Mouse (Mus musculus): ENCODE data around the gene Gtdc1. TPM values are rescaled to one million over a fixed set of nuclear protein-coding genes. Genes with fewer than 3 reads are reported as not detected.

Gtdc1 gene
- polyA plus RNA-seq, 1 experiment from 2014 or later = 2.9 TPM

DNA sequence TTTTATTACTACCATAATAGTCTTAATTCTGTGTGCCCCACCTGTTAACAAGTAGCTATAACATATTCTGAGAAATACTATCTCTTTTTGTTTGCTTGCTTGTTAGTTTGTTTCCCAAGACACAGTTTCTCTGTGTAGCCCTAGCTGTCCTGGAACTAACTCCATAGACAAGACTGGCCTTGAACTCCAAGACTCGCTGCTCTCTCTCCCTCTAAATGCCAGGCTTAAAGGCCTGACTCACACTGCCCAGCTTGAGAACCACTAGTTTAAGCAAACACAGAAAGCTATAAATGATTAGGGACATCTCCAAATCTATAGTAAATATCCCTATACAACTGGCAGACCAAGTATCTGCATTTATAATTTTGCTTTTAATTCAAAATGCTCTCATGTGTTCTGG lies 8.1 kb downstream of the Gtdc1 start:
- Histone ChIP-seq H3K4me1 (ENCODE audit: control insufficient read depth, low read depth, low read length) (peaks cover 2% of the 10 kb centered on the region; the same call in 1 of the 2 replicates), H3K9ac (ENCODE audit: low read depth, low read length) (no peak overlapping the region), H3K27ac (ENCODE audit: low read length) (no peak overlapping the region), H3K27me3 (ENCODE audit: control insufficient read depth, insufficient read depth, low read depth, low read length) (no peaks in the 10 kb centered on the region), H3K9me3 (replicated peaks; ENCODE audit: control insufficient read depth, low read length) (no peaks in the 10 kb centered on the region), H3K4me3 (ENCODE audit: low read depth, low read length) (no peak overlapping the region), H3K36me3 (ENCODE audit: control insufficient read depth, insufficient read depth) (no peaks in the 10 kb centered on the region), H3K4me2 (ENCODE audit: low read depth, low read length) (no peak overlapping the region)
- WGBS (ENCODE audit: insufficient replicate concordance) = 68% methylated on average over 1 of the region's 1 CpGs
- ATAC-seq (ENCODE audit: low read depth) = no peak

DNA sequence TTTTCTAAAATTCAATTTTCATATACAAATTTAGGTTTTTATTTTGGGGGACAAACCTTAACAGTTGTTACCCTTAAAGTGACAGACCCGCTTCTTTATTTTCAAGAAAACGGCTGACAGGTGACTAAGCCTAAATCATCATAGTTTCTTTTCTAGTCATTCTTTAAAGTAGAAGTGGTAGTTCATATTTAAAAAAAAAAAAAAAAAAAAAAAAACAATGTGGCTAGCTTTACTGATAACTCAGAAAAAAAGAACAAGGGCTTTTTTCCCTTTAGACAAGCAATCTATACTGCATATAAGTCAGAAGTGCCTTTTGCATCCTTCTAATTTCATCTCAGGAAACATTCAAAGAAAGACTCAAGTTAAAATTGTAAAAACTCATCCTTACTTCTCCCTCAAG lies 8.7 kb downstream of the Gtdc1 start:
- Histone ChIP-seq H3K27ac (ENCODE audit: low read length) (no peak overlapping the region), H3K27me3 (ENCODE audit: control insufficient read depth, insufficient read depth, low read depth, low read length) (no peaks in the 10 kb centered on the region), H3K4me1 (ENCODE audit: control insufficient read depth, low read depth, low read length) (peaks cover 2% of the 10 kb centered on the region; the same call in 1 of the 2 replicates), H3K4me3 (ENCODE audit: low read depth, low read length) (no peak overlapping the region), H3K9me3 (replicated peaks; ENCODE audit: control insufficient read depth, low read length) (no peaks in the 10 kb centered on the region), H3K4me2 (ENCODE audit: low read depth, low read length) (no peak overlapping the region), H3K9ac (ENCODE audit: low read depth, low read length) (no peak overlapping the region), H3K36me3 (ENCODE audit: control insufficient read depth, insufficient read depth) (no peaks in the 10 kb centered on the region)
- no peak for ATAC-seq (ENCODE audit: low read depth)
- WGBS (ENCODE audit: insufficient replicate concordance) = 76% methylated on average over 2 of the region's 2 CpGs

DNA sequence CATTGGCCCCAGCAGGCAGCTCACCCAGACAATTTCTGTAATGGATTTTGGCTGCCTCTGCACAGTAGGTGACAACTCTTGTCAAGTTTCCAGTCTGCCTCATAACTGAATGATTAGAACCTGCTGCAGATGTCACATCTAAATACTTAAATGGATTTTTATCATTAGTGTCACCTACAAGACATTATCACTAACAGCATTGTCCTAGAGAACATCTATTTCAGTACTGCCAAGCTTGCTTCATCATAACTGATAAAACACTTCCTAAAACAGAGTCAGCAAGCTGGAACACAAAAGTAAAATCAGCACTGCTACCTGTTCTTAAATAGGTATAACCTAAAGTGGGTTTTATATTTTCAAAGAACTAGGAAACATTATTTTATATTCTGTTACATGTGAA lies 11.2 kb downstream of the Gtdc1 start:
- H3K9ac ChIP-seq (ENCODE audit: low read depth, low read length) = no peak overlapping the region
- no peak overlapping the region for H3K4me2 ChIP-seq (ENCODE audit: low read depth, low read length)
- H3K27ac ChIP-seq (ENCODE audit: low read length) = no peak overlapping the region
- H3K9me3 ChIP-seq (replicated peaks; ENCODE audit: control insufficient read depth, low read length) = no peaks in the 10 kb centered on the region
- H3K4me3 ChIP-seq (ENCODE audit: low read depth, low read length) = no peak overlapping the region
- H3K27me3 ChIP-seq (ENCODE audit: control insufficient read depth, insufficient read depth, low read depth, low read length) = no peaks in the 10 kb centered on the region
- H3K36me3 ChIP-seq (ENCODE audit: control insufficient read depth, insufficient read depth) = no peaks in the 10 kb centered on the region
- H3K4me1 ChIP-seq (ENCODE audit: control insufficient read depth, low read depth, low read length) = no peaks in the 10 kb centered on the region; the same call in 1 of the 2 replicates
- no peak for ATAC-seq (ENCODE audit: low read depth)

DNA sequence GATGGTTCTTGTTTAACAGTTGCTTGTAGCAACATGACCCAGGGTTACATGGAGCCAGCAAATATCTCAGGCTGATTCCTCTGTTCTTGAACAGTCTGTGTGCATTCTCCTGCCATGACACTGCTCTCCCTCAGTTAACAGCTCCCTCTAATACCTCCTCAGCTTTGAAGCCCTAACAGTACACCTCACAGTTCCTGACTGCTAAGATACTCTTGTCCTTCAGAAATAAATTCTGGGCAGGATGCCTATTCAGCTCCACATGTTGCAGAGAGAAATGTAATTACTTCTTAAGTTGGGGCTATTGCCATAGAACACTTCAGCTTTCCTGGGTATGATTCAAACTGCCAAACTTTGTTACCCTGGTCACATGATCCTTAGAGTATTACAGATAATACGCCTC lies 29.7 kb downstream of the Gtdc1 start:
- no peak overlapping the region for H3K4me3 ChIP-seq (ENCODE audit: low read depth, low read length)
- H3K27ac ChIP-seq (ENCODE audit: low read length) = no peak overlapping the region
- ATAC-seq (ENCODE audit: low read depth) = no peak
- no peak overlapping the region for H3K4me2 ChIP-seq (ENCODE audit: low read depth, low read length)
- H3K9ac ChIP-seq (ENCODE audit: low read depth, low read length) = no peak overlapping the region
- no peaks in the 10 kb centered on the region for H3K27me3 ChIP-seq (ENCODE audit: control insufficient read depth, insufficient read depth, low read depth, low read length)
- no peaks in the 10 kb centered on the region for H3K36me3 ChIP-seq (ENCODE audit: control insufficient read depth, insufficient read depth)
- 59% methylated on average over 1 of the region's 1 CpGs for WGBS (ENCODE audit: insufficient replicate concordance)
- no peaks in the 10 kb centered on the region for H3K9me3 ChIP-seq (replicated peaks; ENCODE audit: control insufficient read depth, low read length)
- no peaks in the 10 kb centered on the region for H3K4me1 ChIP-seq (ENCODE audit: control insufficient read depth, low read depth, low read length)

DNA sequence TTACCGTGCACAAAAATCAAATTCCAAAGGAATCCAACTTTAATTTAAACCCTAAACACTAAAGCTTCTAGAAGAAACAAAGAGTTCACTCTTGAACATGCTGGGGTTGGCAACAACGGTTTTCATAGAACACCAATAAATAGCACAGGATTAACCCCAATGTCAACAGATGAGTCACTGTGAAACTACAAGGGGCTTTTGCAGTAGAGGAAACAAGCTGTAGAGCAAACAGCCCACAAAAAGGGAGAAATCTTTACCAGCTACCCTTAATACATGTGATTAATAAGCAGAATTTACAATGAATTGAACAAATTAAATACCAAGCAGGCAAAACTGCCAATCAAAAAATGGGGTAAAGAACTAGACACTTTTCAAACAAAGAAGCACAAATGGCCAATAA lies 53.7 kb downstream of the Gtdc1 start:
- H3K9me3 ChIP-seq (replicated peaks; ENCODE audit: control insufficient read depth, low read length) = no peaks in the 10 kb centered on the region
- no peaks in the 10 kb centered on the region for H3K4me1 ChIP-seq (ENCODE audit: control insufficient read depth, low read depth, low read length)
- no peak for ATAC-seq (ENCODE audit: low read depth)
- no peaks in the 10 kb centered on the region for H3K36me3 ChIP-seq (ENCODE audit: control insufficient read depth, insufficient read depth)
- H3K4me3 ChIP-seq (ENCODE audit: low read depth, low read length) = no peak overlapping the region
- H3K27ac ChIP-seq (ENCODE audit: low read length) = no peak overlapping the region
- H3K4me2 ChIP-seq (ENCODE audit: low read depth, low read length) = no peak overlapping the region
- H3K9ac ChIP-seq (ENCODE audit: low read depth, low read length) = no peak overlapping the region
- H3K27me3 ChIP-seq (ENCODE audit: control insufficient read depth, insufficient read depth, low read depth, low read length) = no peaks in the 10 kb centered on the region
- 72% methylated on average over 2 of the region's 2 CpGs for WGBS (ENCODE audit: insufficient replicate concordance)

DNA sequence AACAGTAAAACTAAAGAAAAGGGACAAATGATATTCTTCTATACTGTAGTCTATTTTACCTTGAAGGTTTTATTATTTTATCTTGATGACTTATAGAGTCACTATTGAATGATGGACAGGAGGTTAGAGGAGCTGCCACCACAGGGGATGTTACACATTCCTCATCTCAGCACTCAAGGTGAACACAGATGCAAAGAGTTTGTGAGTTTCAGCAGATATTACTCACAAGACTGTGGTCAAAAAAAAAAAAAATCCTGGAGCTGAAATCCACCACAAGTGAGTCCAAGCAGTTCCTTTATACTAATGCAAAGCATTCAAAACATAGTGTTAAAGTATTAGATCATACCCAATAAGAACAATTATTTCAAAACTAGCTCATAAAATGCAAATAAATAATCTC lies 62.7 kb downstream of the Gtdc1 start:
- Histone ChIP-seq H3K27me3 (ENCODE audit: control insufficient read depth, insufficient read depth, low read depth, low read length) (no peaks in the 10 kb centered on the region), H3K9me3 (replicated peaks; ENCODE audit: control insufficient read depth, low read length) (no peaks in the 10 kb centered on the region), H3K4me1 (ENCODE audit: control insufficient read depth, low read depth, low read length) (no peaks in the 10 kb centered on the region), H3K27ac (ENCODE audit: low read length) (no peak overlapping the region), H3K4me2 (ENCODE audit: low read depth, low read length) (no peak overlapping the region), H3K4me3 (ENCODE audit: low read depth, low read length) (no peak overlapping the region), H3K9ac (ENCODE audit: low read depth, low read length) (no peak overlapping the region), H3K36me3 (ENCODE audit: control insufficient read depth, insufficient read depth) (no peaks in the 10 kb centered on the region)
- no peak for ATAC-seq (ENCODE audit: low read depth)

DNA sequence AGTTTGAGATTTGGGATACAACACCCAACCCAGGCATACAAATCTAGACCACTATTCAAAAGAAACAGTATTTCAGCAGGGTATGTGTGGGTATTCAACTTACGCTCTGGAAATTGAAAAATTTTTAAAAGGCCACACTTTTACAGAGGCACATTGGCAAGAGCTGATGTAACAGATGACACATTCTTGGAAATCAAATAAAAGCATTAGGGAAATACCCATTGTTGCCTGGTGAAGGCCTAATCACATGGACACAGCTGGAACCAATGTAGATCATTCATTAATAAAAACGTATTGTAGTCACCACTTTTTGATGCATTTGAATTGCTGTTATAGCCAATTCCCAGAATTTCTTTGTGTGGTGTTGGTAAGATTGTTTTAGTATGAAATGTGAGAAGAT lies 73.0 kb downstream of the Gtdc1 start:
- Histone ChIP-seq H3K4me2 (ENCODE audit: low read depth, low read length) (no peak overlapping the region), H3K4me3 (ENCODE audit: low read depth, low read length) (no peak overlapping the region), H3K4me1 (ENCODE audit: control insufficient read depth, low read depth, low read length) (no peaks in the 10 kb centered on the region), H3K9ac (ENCODE audit: low read depth, low read length) (no peak overlapping the region), H3K27me3 (ENCODE audit: control insufficient read depth, insufficient read depth, low read depth, low read length) (no peaks in the 10 kb centered on the region), H3K36me3 (ENCODE audit: control insufficient read depth, insufficient read depth) (no peaks in the 10 kb centered on the region), H3K27ac (ENCODE audit: low read length) (no peak overlapping the region), H3K9me3 (replicated peaks; ENCODE audit: control insufficient read depth, low read length) (no peaks in the 10 kb centered on the region)
- ATAC-seq (ENCODE audit: low read depth) = no peak
- WGBS (ENCODE audit: insufficient replicate concordance) = 65% methylated on average over 2 of the region's 2 CpGs

DNA sequence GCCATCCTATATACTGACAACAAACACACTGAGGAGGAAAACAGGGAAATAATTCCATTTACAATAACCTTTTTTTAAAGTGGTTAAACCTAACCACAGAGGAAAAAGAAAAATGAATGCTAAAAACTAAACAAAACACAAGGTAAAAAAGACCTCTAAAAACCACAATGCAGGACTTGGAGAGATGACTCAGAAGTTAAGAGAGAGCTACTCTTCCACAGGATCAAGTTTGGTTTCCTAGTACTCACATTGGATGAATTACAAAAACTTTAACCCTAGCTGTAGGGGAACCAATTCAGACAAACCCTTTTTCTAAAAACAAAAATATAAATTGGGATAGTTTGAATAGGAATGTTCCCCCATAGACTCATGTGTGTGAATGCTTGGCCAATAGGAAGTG lies 77.8 kb downstream of the Gtdc1 start:
- no peaks in the 10 kb centered on the region for H3K4me1 ChIP-seq (ENCODE audit: control insufficient read depth, low read depth, low read length)
- H3K4me3 ChIP-seq (ENCODE audit: low read depth, low read length) = no peak overlapping the region
- no peak overlapping the region for H3K27ac ChIP-seq (ENCODE audit: low read length)
- no peaks in the 10 kb centered on the region for H3K36me3 ChIP-seq (ENCODE audit: control insufficient read depth, insufficient read depth)
- no peak for ATAC-seq (ENCODE audit: low read depth)
- no peak overlapping the region for H3K9ac ChIP-seq (ENCODE audit: low read depth, low read length)
- H3K27me3 ChIP-seq (ENCODE audit: control insufficient read depth, insufficient read depth, low read depth, low read length) = no peaks in the 10 kb centered on the region
- H3K4me2 ChIP-seq (ENCODE audit: low read depth, low read length) = no peak overlapping the region
- H3K9me3 ChIP-seq (replicated peaks; ENCODE audit: control insufficient read depth, low read length) = no peaks in the 10 kb centered on the region

DNA sequence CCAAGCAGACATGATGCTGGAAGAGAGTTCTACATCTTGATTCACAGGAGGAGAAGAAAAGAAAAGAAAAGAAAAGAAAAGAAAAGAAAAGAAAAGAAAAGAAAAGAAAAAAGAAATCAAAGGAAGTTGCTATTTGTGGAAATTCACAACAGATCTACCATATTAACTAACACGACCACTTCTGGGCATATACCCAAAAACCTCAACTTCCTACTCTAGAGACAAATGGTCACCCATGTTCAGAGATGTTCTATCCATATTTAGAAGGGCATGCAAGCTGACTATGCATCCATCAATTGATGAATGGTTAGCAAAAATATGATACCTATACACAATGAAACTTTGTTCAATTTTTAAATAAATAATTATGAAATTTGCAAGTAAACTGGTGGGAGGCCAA lies 79.3 kb downstream of the Gtdc1 start:
- no peak overlapping the region for H3K27ac ChIP-seq (ENCODE audit: low read length)
- no peak overlapping the region for H3K9ac ChIP-seq (ENCODE audit: low read depth, low read length)
- ATAC-seq (ENCODE audit: low read depth) = no peak
- WGBS (ENCODE audit: insufficient replicate concordance) = 29% methylated on average over 1 of the region's 1 CpGs
- H3K4me3 ChIP-seq (ENCODE audit: low read depth, low read length) = no peak overlapping the region
- no peaks in the 10 kb centered on the region for H3K27me3 ChIP-seq (ENCODE audit: control insufficient read depth, insufficient read depth, low read depth, low read length)
- H3K4me1 ChIP-seq (ENCODE audit: control insufficient read depth, low read depth, low read length) = no peaks in the 10 kb centered on the region
- H3K36me3 ChIP-seq (ENCODE audit: control insufficient read depth, insufficient read depth) = no peaks in the 10 kb centered on the region
- no peaks in the 10 kb centered on the region for H3K9me3 ChIP-seq (replicated peaks; ENCODE audit: control insufficient read depth, low read length)
- H3K4me2 ChIP-seq (ENCODE audit: low read depth, low read length) = no peak overlapping the region

DNA sequence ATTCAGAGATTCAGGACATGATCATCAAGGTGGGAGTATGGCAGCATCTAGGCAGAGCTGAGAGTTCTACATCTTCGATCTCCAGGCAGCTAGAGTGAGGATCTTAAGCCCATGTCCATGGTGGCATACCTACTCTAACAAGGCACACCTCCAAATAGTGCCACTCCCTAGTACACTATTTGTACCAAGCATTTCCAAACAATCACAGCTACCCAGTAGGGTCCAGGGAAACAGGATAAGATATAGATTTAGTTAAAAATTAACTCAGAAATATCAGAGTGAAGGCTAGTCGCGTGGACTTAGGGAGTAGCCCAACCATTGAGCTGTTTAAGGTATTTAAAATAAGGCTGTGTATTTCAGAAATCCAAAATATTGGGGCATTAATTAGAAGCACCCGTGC lies 82.0 kb downstream of the Gtdc1 start:
- Histone ChIP-seq H3K4me2 (ENCODE audit: low read depth, low read length) (no peak overlapping the region), H3K4me3 (ENCODE audit: low read depth, low read length) (no peak overlapping the region), H3K9ac (ENCODE audit: low read depth, low read length) (no peak overlapping the region), H3K27ac (ENCODE audit: low read length) (no peak overlapping the region), H3K9me3 (replicated peaks; ENCODE audit: control insufficient read depth, low read length) (no peaks in the 10 kb centered on the region), H3K36me3 (ENCODE audit: control insufficient read depth, insufficient read depth) (no peaks in the 10 kb centered on the region), H3K27me3 (ENCODE audit: control insufficient read depth, insufficient read depth, low read depth, low read length) (no peaks in the 10 kb centered on the region), H3K4me1 (ENCODE audit: control insufficient read depth, low read depth, low read length) (no peaks in the 10 kb centered on the region)
- no peak for ATAC-seq (ENCODE audit: low read depth)
- WGBS (ENCODE audit: insufficient replicate concordance) = 69% methylated on average over 4 of the region's 4 CpGs

Data from liver, embryonic 16.5 days (tissue).